Comparison of ENCODE assay signal across 23 mouse cellular contexts in genomic region chr11:55131946-55132345, GRCm38 (mm10). TPM values are rescaled to one million over a fixed set of nuclear protein-coding genes. Genes with fewer than 3 reads are reported as not detected.
DNase-seq lines count a peak whose midpoint lies in the region; ATAC-seq lines count a peak whose summit lies in the region.
"Had no signal": no experiment of that assay in that cellular context is flagged by ENCODE, and none has a peak within 500 bp of the region (broad histone marks: within the 10 kb centered on the region; RNA-seq: fewer than 3 reads in every experiment).

No protein-coding gene starts in this region.

- DNase-seq in CD4-positive helper T cell, adult 2 months (ENCODE audit: low read depth, low spot score): peak; percentile 88
- DNase-seq in naive thymus-derived CD4-positive, alpha-beta T cell, adult 2 months (ENCODE audit: low read depth): peak; percentile 72
- DNase-seq in ovary, postnatal 36 days (ENCODE audit: low spot score): no peak
- DNase-seq in urinary bladder, postnatal 4 days (ENCODE audit: low spot score in 2 of 2): no peak
- no peak for DNase-seq in kidney, adult 8-10 months
- DNase-seq: adrenal gland, postnatal 10 days; cerebellum, adult 11-12 months; cerebellum, adult 9-10 months; cerebellum, postnatal 25 days; gastrocnemius, postnatal 10 days; heart, adult 18-20 months; heart, postnatal 10 days; heart, postnatal 4 days had no signal

- ATAC-seq in CD4-positive, CD25-positive, alpha-beta regulatory T cell, adult 4 months: peak; percentile 61
- ATAC-seq in activated CD4-positive, CD25-positive, alpha-beta regulatory T cell, adult 4 months: peak; percentile 44
- ATAC-seq: forebrain, embryonic 16.5 days; hindbrain, postnatal 0 days had no signal

RNA-seq across cellular contexts. Expression of gene Slc36a3, which starts 19.6 kb away (rescaled TPM):
- polyA plus RNA-seq in CD4-positive, CD25-positive, alpha-beta regulatory T cell, adult 4 months (2017; shearing (Covaris generic)): under 1 TPM; 0.36 to 0.58 TPM
- polyA plus RNA-seq in activated CD4-positive, CD25-positive, alpha-beta regulatory T cell, adult 4 months (2017; shearing (Covaris generic)): 1 to 10 TPM in 1 of 2 experiments, under 1 TPM in 1; 0.36 to 1.2 TPM
- polyA plus RNA-seq: embryonic facial prominence, embryonic 13.5 days; forebrain, embryonic 12.5 days; forebrain, embryonic 16.5 days; frontal cortex, adult 2 months; heart, embryonic 10.5 days; heart, embryonic 14.5 days; hindbrain, embryonic 13.5 days; hindbrain, postnatal 0 days had no signal

RNA-seq across cellular contexts. Expression of gene Gm2a, which starts 34.0 kb away (rescaled TPM):
- 100 to 1,000 TPM; 162 to 185 TPM for polyA plus RNA-seq in CD4-positive, CD25-positive, alpha-beta regulatory T cell, adult 4 months (2017; shearing (Covaris generic))
- polyA plus RNA-seq in activated CD4-positive, CD25-positive, alpha-beta regulatory T cell, adult 4 months (2017; shearing (Covaris generic)): 100 to 1,000 TPM; 152 to 191 TPM

RNA-seq across cellular contexts. Expression of gene Slc36a2, which starts 52.9 kb away (rescaled TPM):
- not detected for polyA plus RNA-seq in CD4-positive, CD25-positive, alpha-beta regulatory T cell, adult 4 months (2017; shearing (Covaris generic))
- polyA plus RNA-seq in activated CD4-positive, CD25-positive, alpha-beta regulatory T cell, adult 4 months (2017; shearing (Covaris generic)): under 1 TPM in 1 of 2 experiments, not detected in 1; 0.37 TPM
- polyA plus RNA-seq: forebrain, embryonic 12.5 days had no signal

RNA-seq across cellular contexts. Expression of gene Ccdc69, which starts 54.0 kb away (rescaled TPM):
- polyA plus RNA-seq in CD4-positive, CD25-positive, alpha-beta regulatory T cell, adult 4 months (2017; shearing (Covaris generic)): 10 to 100 TPM; 68.2 to 80.6 TPM
- polyA plus RNA-seq in activated CD4-positive, CD25-positive, alpha-beta regulatory T cell, adult 4 months (2017; shearing (Covaris generic)): 10 to 100 TPM; 78.6 to 85.9 TPM

Comparison
In these comparisons a context has a peak if more than half of its experiments do, and no peak if none do; other contexts are left out.
1. DNase-seq: peak in CD4-positive helper T cell, adult 2 months (single experiment) and naive thymus-derived CD4-positive, alpha-beta T cell, adult 2 months (single experiment); none in ovary, postnatal 36 days (single experiment), urinary bladder, postnatal 4 days (0 of 2) and kidney, adult 8-10 months (0 of 2).